Mouse (Mus musculus): ENCODE measurements at regions not wholly inside any gene's neighbourhood (a gene's known extent, or its start where the extent isn't known, plus 50 kb on each side); places are given as distances from the start of the nearest gene placed in this dataset.

- Histone ChIP-seq H3K4me3 (ENCODE audit: low read depth, low read length) (no peak overlapping the region; the same call in 1 of the 2 replicates), H3K27me3 (replicated peaks; ENCODE audit: control insufficient read depth, insufficient read depth, low read length) (no peaks in the 10 kb centered on the region), H3K36me3 (ENCODE audit: control insufficient read depth, insufficient read depth, low read length) (no peaks in the 10 kb centered on the region), H3K4me2 (peak overlapping the region; percentile 41), H3K9ac (ENCODE audit: low read depth, low read length) (peak overlapping the region; percentile 66), H3K4me1 (replicated peaks; ENCODE audit: control insufficient read depth, insufficient read depth, low read length) (peaks cover 23% of the 10 kb centered on the region), H3K27ac (ENCODE audit: low read depth, low read length) (peak overlapping the region; percentile 83), H3K9me3 (ENCODE audit: control insufficient read depth, low read length) (no peaks in the 10 kb centered on the region)
- DNase-seq (ENCODE audit: low spot score) (peak; percentile 78), ATAC-seq (replicated peaks; ENCODE audit: low FRiP score) (peak; percentile 84)
- WGBS = 33% methylated on average over 22 of the region's 22 CpGs
Observed at GRCm38 (mm10) chr2:167765072-167765800, 75.6 kb upstream of the Tmem189 start.

- DNase-seq (ENCODE audit: low spot score) (no peak), ATAC-seq (replicated peaks; ENCODE audit: low FRiP score) (no peak)
- Histone ChIP-seq H3K4me3 (ENCODE audit: low read depth, low read length) (no peak overlapping the region), H3K9me3 (ENCODE audit: control insufficient read depth, low read length) (no peaks in the 10 kb centered on the region), H3K27ac (ENCODE audit: low read depth, low read length) (no peak overlapping the region), H3K4me2 (no peak overlapping the region), H3K36me3 (ENCODE audit: control insufficient read depth, insufficient read depth, low read length) (no peaks in the 10 kb centered on the region), H3K9ac (ENCODE audit: low read depth, low read length) (no peak overlapping the region), H3K4me1 (replicated peaks; ENCODE audit: control insufficient read depth, insufficient read depth, low read length) (peaks cover 23% of the 10 kb centered on the region), H3K27me3 (replicated peaks; ENCODE audit: control insufficient read depth, insufficient read depth, low read length) (no peaks in the 10 kb centered on the region)
- WGBS = 87% methylated on average over 7 of the region's 7 CpGs
Observed at GRCm38 (mm10) chr2:167763891-167764410, 74.3 kb upstream of the Tmem189 start.

- DNase-seq (ENCODE audit: low spot score) (no peak), ATAC-seq (replicated peaks; ENCODE audit: low FRiP score) (no peak)
- H3K27ac ChIP-seq (ENCODE audit: low read depth, low read length) = no peak overlapping the region
- 69% methylated on average over 17 of the region's 17 CpGs for WGBS
- no peaks in the 10 kb centered on the region for H3K27me3 ChIP-seq (replicated peaks; ENCODE audit: control insufficient read depth, insufficient read depth, low read length)
- H3K4me2 ChIP-seq = no peak overlapping the region
- no peaks in the 10 kb centered on the region for H3K9me3 ChIP-seq (ENCODE audit: control insufficient read depth, low read length)
- peaks cover 36% of the 10 kb centered on the region for H3K4me1 ChIP-seq (replicated peaks; ENCODE audit: control insufficient read depth, insufficient read depth, low read length)
- H3K36me3 ChIP-seq (ENCODE audit: control insufficient read depth, insufficient read depth, low read length) = no peaks in the 10 kb centered on the region
- no peak overlapping the region for H3K9ac ChIP-seq (ENCODE audit: low read depth, low read length)
- H3K4me3 ChIP-seq (ENCODE audit: low read depth, low read length) = no peak overlapping the region
Observed at GRCm38 (mm10) chr2:167761404-167761936, 71.8 kb upstream of the Tmem189 start.

GRCm38 (mm10) chr2:167760681-167761403, 71.2 kb upstream of the Tmem189 start:
- Histone ChIP-seq H3K4me1 (replicated peaks; ENCODE audit: control insufficient read depth, insufficient read depth, low read length) (peaks cover 31% of the 10 kb centered on the region), H3K9ac (ENCODE audit: low read depth, low read length) (no peak overlapping the region), H3K27me3 (replicated peaks; ENCODE audit: control insufficient read depth, insufficient read depth, low read length) (no peaks in the 10 kb centered on the region), H3K9me3 (ENCODE audit: control insufficient read depth, low read length) (no peaks in the 10 kb centered on the region), H3K4me2 (no peak overlapping the region), H3K4me3 (ENCODE audit: low read depth, low read length) (no peak overlapping the region), H3K27ac (ENCODE audit: low read depth, low read length) (no peak overlapping the region), H3K36me3 (ENCODE audit: control insufficient read depth, insufficient read depth, low read length) (no peaks in the 10 kb centered on the region)
- WGBS = 76% methylated on average over 13 of the region's 13 CpGs
- DNase-seq (ENCODE audit: low spot score) (no peak), ATAC-seq (replicated peaks; ENCODE audit: low FRiP score) (no peak)

- Histone ChIP-seq H3K9me3 (ENCODE audit: control insufficient read depth, low read length) (no peaks in the 10 kb centered on the region), H3K4me3 (ENCODE audit: low read depth, low read length) (no peak overlapping the region), H3K27me3 (replicated peaks; ENCODE audit: control insufficient read depth, insufficient read depth, low read length) (no peaks in the 10 kb centered on the region), H3K36me3 (ENCODE audit: control insufficient read depth, insufficient read depth, low read length) (no peaks in the 10 kb centered on the region), H3K9ac (ENCODE audit: low read depth, low read length) (no peak overlapping the region), H3K4me1 (replicated peaks; ENCODE audit: control insufficient read depth, insufficient read depth, low read length) (peaks cover 23% of the 10 kb centered on the region), H3K27ac (ENCODE audit: low read depth, low read length) (no peak overlapping the region), H3K4me2 (no peak overlapping the region)
- peak; percentile 36; the same call in 1 of the 2 replicates for ATAC-seq (replicated peaks; ENCODE audit: low FRiP score)
- 71% methylated on average over 9 of the region's 9 CpGs for WGBS
- DNase-seq (ENCODE audit: low spot score) = no peak
Observed at GRCm38 (mm10) chr2:167759603-167760390, 70.2 kb upstream of the Tmem189 start.

DNA sequence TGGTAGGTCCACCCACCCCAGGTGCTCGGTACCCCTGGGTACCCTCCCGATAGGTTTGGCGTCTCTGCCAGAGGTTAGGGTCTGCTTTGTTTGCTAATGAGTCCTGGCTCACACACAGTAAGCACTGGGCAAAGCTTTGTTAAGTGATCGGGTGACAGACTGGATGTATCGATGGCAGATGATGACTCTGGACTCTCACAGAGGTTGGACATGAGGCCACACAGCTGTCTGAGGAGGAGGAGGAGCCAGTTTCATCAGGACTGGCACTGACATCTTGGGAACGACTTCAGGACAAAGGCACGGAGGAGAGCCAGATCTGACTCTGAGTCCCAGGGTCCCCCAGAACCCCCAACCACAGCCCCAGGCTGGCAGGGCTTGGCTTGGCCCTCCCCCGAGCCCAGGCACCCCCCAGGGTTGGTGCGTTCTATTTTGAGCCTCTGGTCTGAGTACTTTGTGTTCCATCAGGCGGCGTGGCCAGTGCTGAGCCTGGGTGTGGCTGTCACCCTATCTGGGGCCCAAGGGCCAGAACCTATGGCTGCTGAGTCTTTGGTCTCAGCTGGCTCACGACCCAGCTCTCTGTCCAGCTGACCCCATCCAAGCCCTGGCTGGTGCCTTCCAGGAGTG, 67.6 kb upstream of the Tmem189 start:
- no peaks in the 10 kb centered on the region for H3K36me3 ChIP-seq (ENCODE audit: control insufficient read depth, insufficient read depth, low read length)
- 0 out of 2 replicates have a peak overlapping the region, but pooled peaks have one; percentile 11 for H3K27ac ChIP-seq (ENCODE audit: low read depth, low read length)
- no peaks in the 10 kb centered on the region for H3K27me3 ChIP-seq (replicated peaks; ENCODE audit: control insufficient read depth, insufficient read depth, low read length)
- no peak for ATAC-seq (replicated peaks; ENCODE audit: low FRiP score)
- H3K4me1 ChIP-seq (replicated peaks; ENCODE audit: control insufficient read depth, insufficient read depth, low read length) = peaks cover 29% of the 10 kb centered on the region
- H3K4me2 ChIP-seq = peak overlapping the region; percentile 21; the same call in 1 of the 2 replicates
- no peaks in the 10 kb centered on the region for H3K9me3 ChIP-seq (ENCODE audit: control insufficient read depth, low read length)
- H3K4me3 ChIP-seq (ENCODE audit: low read depth, low read length) = no peak overlapping the region
- no peak for DNase-seq (ENCODE audit: low spot score)
- 48% methylated on average over 12 of the region's 12 CpGs for WGBS
- H3K9ac ChIP-seq (ENCODE audit: low read depth, low read length) = peak overlapping the region; percentile 32

DNA sequence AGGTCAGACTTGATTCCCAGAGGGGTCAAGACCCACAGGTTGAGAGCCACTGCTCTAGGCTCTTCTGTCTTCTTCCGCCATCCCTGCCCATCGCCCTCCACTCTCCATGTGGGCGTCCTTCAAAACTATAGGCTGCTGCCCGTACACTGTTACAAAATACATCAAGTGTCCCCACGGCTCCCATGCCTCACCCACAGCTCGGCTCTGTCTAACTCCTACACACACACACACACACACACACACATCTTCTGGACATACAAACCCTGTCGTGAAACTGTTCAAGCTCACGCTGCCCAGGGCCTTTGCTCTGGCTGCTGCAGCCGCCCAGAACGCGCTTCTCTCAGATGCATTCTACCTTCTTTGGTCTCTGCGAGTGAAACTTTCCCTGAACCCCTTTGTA, 67.1 kb upstream of the Tmem189 start:
- Histone ChIP-seq H3K4me3 (ENCODE audit: low read depth, low read length) (no peak overlapping the region), H3K4me1 (replicated peaks; ENCODE audit: control insufficient read depth, insufficient read depth, low read length) (peaks cover 26% of the 10 kb centered on the region), H3K27me3 (replicated peaks; ENCODE audit: control insufficient read depth, insufficient read depth, low read length) (no peaks in the 10 kb centered on the region), H3K4me2 (no peak overlapping the region), H3K9ac (ENCODE audit: low read depth, low read length) (no peak overlapping the region), H3K9me3 (ENCODE audit: control insufficient read depth, low read length) (no peaks in the 10 kb centered on the region), H3K27ac (ENCODE audit: low read depth, low read length) (no peak overlapping the region), H3K36me3 (ENCODE audit: control insufficient read depth, insufficient read depth, low read length) (no peaks in the 10 kb centered on the region)
- ATAC-seq (replicated peaks; ENCODE audit: low FRiP score) = no peak
- WGBS = 83% methylated on average over 12 of the region's 12 CpGs
- DNase-seq (ENCODE audit: low spot score) = no peak
